Mouse (Mus musculus): Measurements from ENCODE around the gene Vgf. TPM values are rescaled to one million over a fixed set of nuclear protein-coding genes. Genes with fewer than 3 reads are reported as not detected.
A peak's percentile ranks its signal among the peaks of the same experiment; 100 is the strongest.

Gene Vgf
- total and polyA plus RNA-seq, 3 experiments = 0.38 TPM; not detected in 2

GRCm38 (mm10) chr5:137065923-137066322 is 39.7 kb downstream of the Vgf start:
- Histone ChIP-seq H3K9ac (ENCODE audit: insufficient read depth, low read depth) (no peak overlapping the region), H3K9me3 (replicated peaks; ENCODE audit: low read length) (peaks cover 2% of the 10 kb centered on the region), H3K4me2 (ENCODE audit: insufficient read depth, low read depth, poor library complexity, severe bottlenecking) (0 out of 2 replicates have a peak overlapping the region, but pooled peaks have one; percentile 24), H3K4me1 (ENCODE audit: control insufficient read depth in 1 of 2, insufficient read depth in 2 of 2) (peaks cover 2 to 24% of the 10 kb centered on the region in 2 experiments; a peak in 2 of 4 replicates), H3K4me3 (replicated peaks in 1 of 3; ENCODE audit: low read depth in 2 of 3, low read length in 2 of 3, poor library complexity in 1 of 3) (no peak overlapping the region), H3K27ac (ENCODE audit: insufficient read depth, low read depth) (no peak overlapping the region), H3K79me2 (replicated peaks; ENCODE audit: control insufficient read depth, extremely low read depth, insufficient read depth, poor library complexity, severe bottlenecking) (no peaks in the 10 kb centered on the region), H3K36me3 (replicated peaks in 1 of 2; ENCODE audit: control insufficient read depth in 1 of 2, insufficient read depth in 1 of 2, low read length in 1 of 2) (no peaks in the 10 kb centered on the region), H3K27me3 (replicated peaks) (peaks cover 36% of the 10 kb centered on the region)
- DNase-seq (ENCODE audit: extremely low read depth) = no peak
- TF ChIP-seq ETS1 (conservative IDR thresholded peaks at IDR 0.05; ENCODE audit: low read depth, low read length) = no peak
- no peak for TF ChIP-seq EP300 (IDR thresholded peaks at IDR 0.05; ENCODE audit: low read length)
- no peak for TF ChIP-seq HCFC1 (IDR thresholded peaks at IDR 0.05; ENCODE audit: low read depth, low read length)
- TF ChIP-seq ZC3H11A (IDR thresholded peaks at IDR 0.05; ENCODE audit: low read depth, low read length) = no peak
- TF ChIP-seq MAX (IDR thresholded peaks at IDR 0.05; ENCODE audit: low read length) = no peak
- peak in 1 of 2 experiments; percentile 34; a peak in 2 of 4 replicates for TF ChIP-seq CTCF (conservative IDR thresholded peaks at IDR 0.05 in 1 of 2, IDR thresholded peaks at IDR 0.05 in 1 of 2; ENCODE audit: low read depth in 2 of 2, low read length in 2 of 2)
- dilution Hi-C loops (cut with MboI; ENCODE audit: extremely low pct_ligation_motif_present, extremely low pct_unique_long_range_greater_than_20kb, low sequenced_read_pairs) = no loop called here
- in situ Hi-C loops (cut with MboI; ENCODE audit: low pct_ligation_motif_present, low pct_unique_long_range_greater_than_20kb, low sequenced_read_pairs) = loop anchor here (10.0 kb wide), 1 partner anchor 49 kb away; the partner anchor contains the start of gene Trim56

DNA sequence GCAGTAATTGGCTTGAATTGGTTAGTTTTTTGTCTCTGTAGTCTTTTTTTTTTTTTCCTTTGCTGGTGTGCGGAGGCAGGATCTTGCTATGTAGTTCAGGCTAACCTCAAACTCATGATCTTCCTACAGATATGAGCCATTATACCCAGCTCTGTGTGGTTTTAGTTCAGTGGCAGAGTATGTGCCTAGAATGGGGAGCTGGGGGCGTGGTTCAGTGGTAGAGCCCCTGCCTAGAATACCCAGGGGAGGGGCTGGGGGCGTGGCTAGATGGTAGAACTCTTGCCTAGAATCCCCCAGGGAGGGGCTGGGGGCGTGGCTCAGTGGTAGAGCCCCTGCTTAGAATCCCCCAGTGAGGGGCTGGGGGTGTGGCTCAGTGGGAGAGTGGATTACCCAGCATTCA is 42.5 kb downstream of the Vgf start:
- no peak overlapping the region for H3K9ac ChIP-seq (ENCODE audit: insufficient read depth, low read depth)
- peaks cover 39% of the 10 kb centered on the region for H3K27me3 ChIP-seq (replicated peaks)
- peaks cover 2% of the 10 kb centered on the region for H3K9me3 ChIP-seq (replicated peaks; ENCODE audit: low read length)
- peaks cover 5 to 29% of the 10 kb centered on the region in 2 experiments; a peak in 2 of 4 replicates for H3K4me1 ChIP-seq (ENCODE audit: control insufficient read depth in 1 of 2, insufficient read depth in 2 of 2)
- H3K4me3 ChIP-seq (replicated peaks in 1 of 3; ENCODE audit: low read depth in 2 of 3, low read length in 2 of 3, poor library complexity in 1 of 3) = no peak overlapping the region
- in situ Hi-C loops (cut with MboI; ENCODE audit: low pct_ligation_motif_present, low pct_unique_long_range_greater_than_20kb, low sequenced_read_pairs) (loop anchor here (10.0 kb wide), 1 partner anchor 46 kb away; the partner anchor contains the start of gene Trim56), dilution Hi-C loops (cut with MboI; ENCODE audit: extremely low pct_ligation_motif_present, extremely low pct_unique_long_range_greater_than_20kb, low sequenced_read_pairs) (no loop called here)
- H3K36me3 ChIP-seq (replicated peaks in 1 of 2; ENCODE audit: control insufficient read depth in 1 of 2, insufficient read depth in 1 of 2, low read length in 1 of 2) = no peaks in the 10 kb centered on the region
- no peaks in the 10 kb centered on the region for H3K79me2 ChIP-seq (replicated peaks; ENCODE audit: control insufficient read depth, extremely low read depth, insufficient read depth, poor library complexity, severe bottlenecking)
- H3K27ac ChIP-seq (ENCODE audit: insufficient read depth, low read depth) = no peak overlapping the region
- H3K4me2 ChIP-seq (ENCODE audit: insufficient read depth, low read depth, poor library complexity, severe bottlenecking) = no peak overlapping the region
- DNase-seq (ENCODE audit: extremely low read depth) = no peak
- no peak for TF ChIP-seq CHD1 (IDR thresholded peaks at IDR 0.05; ENCODE audit: low read depth, low read length)
- TF ChIP-seq MAX (IDR thresholded peaks at IDR 0.05; ENCODE audit: low read length) = no peak
- no peak for TF ChIP-seq ZC3H11A (IDR thresholded peaks at IDR 0.05; ENCODE audit: low read depth, low read length)
- no peak for TF ChIP-seq CTCF (conservative IDR thresholded peaks at IDR 0.05 in 1 of 2, IDR thresholded peaks at IDR 0.05 in 1 of 2; ENCODE audit: low read depth in 2 of 2, low read length in 2 of 2)
- TF ChIP-seq MYC (IDR thresholded peaks at IDR 0.05; ENCODE audit: low read depth, low read length) = no peak
- no peak for TF ChIP-seq IRF4 (IDR thresholded peaks at IDR 0.05; ENCODE audit: low read depth, low read length)
- no peak for TF ChIP-seq TBP (conservative IDR thresholded peaks at IDR 0.05; ENCODE audit: low read depth, low read length)
- TF ChIP-seq MXI1 (IDR thresholded peaks at IDR 0.05; ENCODE audit: low read depth, low read length) = no peak
- no peak for TF ChIP-seq UBTF (IDR thresholded peaks at IDR 0.05; ENCODE audit: low read depth, low read length)
- TF ChIP-seq TCF12 (IDR thresholded peaks at IDR 0.05; ENCODE audit: low read depth, low read length) = no peak
- no peak for TF ChIP-seq USF2 (conservative IDR thresholded peaks at IDR 0.05; ENCODE audit: low read depth, low read length)
- TF ChIP-seq NRF1 (IDR thresholded peaks at IDR 0.05; ENCODE audit: low read depth, low read length) = no peak
- TF ChIP-seq ETS1 (conservative IDR thresholded peaks at IDR 0.05; ENCODE audit: low read depth, low read length) = no peak

All from CH12.LX (cell line).